Mouse (Mus musculus): Measurements from ENCODE around the gene Mob1a.

The Mob1a gene

DNA sequence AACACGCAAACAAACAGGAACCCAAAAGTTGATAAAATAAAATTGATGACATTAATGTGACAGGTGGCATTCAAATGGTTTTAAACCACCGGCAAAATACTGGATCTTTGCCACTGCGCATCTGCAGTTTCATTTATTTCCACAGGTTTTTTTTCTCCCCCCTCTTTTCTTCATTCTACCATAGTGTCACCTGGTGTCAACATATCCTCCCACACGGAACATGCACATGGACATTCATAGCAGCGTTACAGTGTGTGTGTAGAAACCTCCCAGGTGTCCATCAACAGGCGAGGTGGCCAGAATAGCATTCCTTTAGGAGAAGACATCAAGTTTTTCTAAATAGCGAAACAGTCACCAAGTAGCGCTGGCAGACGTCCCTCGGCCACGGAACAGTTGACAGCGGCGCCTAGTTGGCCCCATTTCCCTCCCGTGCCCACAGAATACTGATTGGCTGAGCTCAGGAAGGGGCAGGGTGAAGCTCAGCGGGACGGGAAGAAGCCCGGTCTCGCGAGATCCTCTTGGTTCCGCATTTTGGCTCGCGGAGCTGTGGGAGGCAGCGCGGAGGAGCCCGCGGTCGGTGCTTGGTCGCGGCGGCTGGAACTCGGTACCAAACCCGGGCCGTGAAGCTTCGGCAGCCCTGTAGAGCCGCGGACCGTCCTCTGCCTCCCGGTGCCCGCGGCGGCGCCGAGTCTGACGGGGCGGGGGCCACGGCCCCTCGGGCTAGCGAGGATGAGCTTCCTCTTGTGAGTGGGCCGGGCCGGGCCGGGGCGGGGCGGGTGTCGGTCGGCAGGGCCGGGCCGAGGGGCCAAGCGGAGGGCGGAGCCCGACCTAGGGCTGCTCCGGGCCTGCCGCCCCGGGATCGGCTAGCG, at the start of gene Mob1a, which contains the start of gene Mthfd2:
Gene Mob1a, plus strand, starts transcription at position 492 of the 869 bp plus-strand sequence.
Gene Mthfd2, minus strand, starts transcription at position 384 of the 869 bp plus-strand sequence.
- peak; percentile 92 to 95 for DNase-seq (ENCODE audit: low spot score in 2 of 2)

DNA sequence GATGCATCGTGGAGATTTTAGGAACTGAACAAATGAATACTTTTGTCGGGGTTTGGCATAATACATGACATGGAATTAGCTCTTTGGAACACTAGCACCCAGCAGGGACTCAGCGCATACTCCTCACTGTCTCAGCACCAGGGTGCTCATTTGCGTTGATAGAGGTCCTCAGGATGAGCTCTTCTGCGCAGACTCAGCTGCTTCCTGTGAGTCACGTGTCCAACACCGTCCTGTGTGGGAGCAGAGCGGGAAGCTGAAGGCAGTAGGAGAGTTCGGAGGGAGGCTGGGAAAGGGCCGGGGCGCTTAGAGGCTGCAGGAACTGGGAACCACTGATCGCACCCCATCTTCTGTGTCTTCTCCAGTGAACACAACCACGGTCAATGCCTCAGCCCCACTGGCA, 48.7 kb upstream of the Mob1a start:
- no peak for DNase-seq (ENCODE audit: low spot score in 2 of 2)

DNA sequence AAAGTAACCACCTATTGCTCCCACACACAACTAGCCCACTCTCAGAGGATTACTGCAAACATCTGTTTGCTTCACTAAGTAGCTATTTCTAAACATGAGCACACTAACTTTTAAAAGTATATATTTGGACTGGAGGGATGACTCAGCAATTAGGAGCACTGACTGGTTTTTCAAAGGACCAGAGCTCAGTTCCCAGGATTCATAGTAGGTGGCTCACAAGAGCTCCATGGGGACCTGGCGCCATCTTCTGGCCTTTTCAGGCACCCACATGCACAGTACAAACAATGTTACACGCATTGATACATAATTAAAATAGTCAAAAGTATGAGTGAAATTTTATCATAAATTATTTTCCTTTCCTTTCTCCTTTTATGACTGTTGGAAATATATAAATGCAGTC, 46.9 kb upstream of the Mob1a start:
- DNase-seq (ENCODE audit: low spot score in 2 of 2): no peak

DNA sequence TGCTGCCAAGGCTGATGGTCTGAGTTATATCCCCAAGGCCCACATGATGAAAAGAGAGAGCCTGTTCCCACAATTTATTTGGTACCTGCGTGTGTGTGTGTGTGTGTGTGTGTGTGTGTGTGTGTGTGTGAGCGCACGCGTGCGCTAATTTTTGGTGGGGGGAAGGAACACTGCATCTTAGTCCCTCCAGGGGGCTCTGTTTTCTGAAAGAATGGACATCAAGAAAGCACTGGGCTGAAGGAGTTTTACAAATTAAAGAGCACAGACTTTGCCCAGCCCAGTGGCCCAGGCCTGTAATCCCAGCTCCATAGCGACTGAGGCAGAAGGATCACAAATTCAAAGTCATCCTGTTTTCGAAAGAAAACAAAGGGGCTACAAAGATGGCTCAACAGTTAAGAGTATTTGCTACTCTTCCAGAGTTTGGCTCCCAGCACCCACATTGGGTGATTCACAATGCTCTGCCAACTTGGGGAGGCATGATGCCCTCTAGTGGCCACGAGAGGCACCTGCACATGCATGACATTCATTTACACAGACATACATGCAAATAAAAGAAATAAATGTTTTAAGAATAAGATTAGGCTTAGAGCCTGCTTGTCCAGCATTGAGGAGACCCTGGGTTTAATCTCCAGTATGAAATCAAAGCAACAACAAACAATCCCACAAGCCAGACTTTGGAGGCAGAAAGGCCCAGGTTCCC, 45.4 kb upstream of the Mob1a start:
- DNase-seq (ENCODE audit: low spot score in 2 of 2): no peak

DNA sequence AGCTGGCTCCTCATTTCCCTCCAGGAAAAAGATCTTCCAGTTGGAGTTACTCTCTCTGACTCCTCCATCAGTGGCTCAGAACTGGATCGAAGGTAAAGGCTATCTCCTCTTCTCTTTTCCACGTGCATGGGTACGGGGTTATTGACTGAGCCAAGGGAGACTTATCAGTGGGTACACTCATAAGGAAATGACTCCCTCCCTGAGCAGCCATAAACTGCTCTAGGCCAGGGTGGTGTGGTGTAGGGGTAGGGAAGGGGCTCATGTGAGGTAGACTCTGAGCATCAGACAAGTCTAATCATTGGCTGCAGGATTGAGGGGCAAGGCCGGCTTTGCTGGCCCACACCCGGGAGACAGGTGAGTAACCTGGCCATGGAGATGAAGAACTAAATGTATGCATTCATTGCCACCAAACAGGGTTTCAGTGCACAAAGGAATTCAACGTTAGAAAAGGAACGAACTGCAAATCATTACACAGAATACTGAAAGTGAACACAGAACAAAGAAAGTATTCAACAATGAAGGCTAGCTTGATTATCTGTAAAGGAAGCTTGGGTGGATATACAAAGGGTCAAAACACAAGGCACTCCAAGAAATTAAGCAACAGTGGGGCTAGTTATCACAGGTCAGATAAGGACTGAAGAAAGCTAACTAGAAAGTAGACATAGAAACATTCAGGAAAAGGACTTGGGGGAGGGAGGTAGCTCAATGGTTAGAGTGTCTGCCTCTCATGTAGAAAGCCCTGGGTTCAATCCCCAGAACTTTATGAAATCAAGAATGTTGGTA, 25.2 kb upstream of the Mob1a start:
- DNase-seq (ENCODE audit: low spot score in 2 of 2): no peak

DNA sequence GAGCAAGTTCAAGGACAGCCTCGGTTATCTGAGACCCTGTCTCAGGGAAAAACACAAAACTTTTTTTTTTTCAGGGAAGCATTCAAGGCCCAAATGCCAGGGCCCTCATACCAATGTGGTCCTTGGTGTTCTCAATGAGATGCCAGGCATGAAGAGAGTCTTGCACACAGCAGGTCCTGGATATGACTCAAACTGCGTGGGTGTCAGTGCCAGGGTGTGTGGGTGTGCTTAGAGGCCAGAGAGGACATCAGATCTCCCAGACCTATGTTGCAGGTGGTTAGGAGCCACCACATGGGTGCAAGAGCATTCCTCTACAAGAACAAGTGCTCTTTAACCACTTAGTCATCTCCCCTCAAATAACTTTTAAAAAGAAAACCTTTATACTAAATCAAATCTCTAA, 24.5 kb upstream of the Mob1a start:
- DNase-seq (ENCODE audit: low spot score in 2 of 2): no peak

DNA sequence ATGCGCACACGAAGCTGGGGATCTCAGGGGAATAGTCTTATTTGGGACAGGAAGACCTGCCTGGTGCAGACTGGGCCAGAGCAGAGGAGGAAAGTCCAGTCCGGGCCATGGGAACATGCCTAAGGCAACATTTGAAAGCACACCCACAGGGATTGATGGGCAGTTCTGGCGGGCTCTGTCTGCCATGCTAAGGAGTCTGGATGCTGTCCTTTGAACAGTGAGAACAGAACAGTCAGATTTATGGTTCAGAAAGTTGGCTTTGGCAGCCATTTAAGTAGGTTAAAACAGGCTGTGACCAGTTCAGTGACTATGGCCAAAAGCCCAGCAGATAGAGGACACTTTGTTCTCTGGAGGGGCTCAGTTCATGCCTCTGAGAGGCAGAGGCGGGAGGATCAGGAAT, 23.6 kb upstream of the Mob1a start:
- no peak for DNase-seq (ENCODE audit: low spot score in 2 of 2)

DNA sequence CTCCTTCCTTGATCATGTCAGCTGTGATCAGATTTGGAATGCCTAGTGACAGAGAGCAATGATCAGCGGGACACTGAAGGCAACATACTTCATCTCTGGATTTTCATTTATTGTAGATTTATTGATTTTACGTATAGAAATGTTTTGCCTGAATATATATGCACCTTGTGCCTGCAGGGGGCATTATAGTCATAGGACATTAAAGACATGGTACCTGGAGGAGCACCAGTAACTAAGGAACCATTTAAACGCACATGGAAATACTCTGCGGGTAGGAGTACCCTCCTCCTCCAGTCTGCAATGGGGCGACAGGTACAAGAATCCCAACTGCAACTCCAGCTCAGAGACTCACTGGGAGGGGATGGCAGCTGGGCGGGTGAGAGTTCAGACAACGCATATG, 16.8 kb upstream of the Mob1a start:
- no peak for DNase-seq (ENCODE audit: low spot score in 2 of 2)

DNA sequence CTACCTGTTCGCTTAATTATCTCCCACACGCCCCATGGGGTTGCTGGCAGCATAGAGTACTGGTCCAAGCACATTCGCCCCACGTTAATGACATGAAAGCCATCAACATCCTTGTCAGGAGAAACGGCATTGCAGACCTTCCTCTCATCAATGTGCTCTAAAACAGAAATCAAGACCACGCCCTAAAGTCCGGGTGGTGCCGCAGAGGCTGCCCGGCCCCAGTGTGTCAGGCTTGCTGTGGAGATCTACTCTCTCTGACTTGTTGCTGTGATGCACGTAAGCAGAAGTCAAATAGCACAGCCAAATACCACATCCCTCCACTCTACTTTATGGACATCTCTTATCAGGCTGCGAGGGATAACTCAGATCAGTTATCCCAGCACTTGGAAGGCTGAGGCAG, 14.6 kb upstream of the Mob1a start:
- DNase-seq (ENCODE audit: low spot score in 2 of 2): no peak

DNA sequence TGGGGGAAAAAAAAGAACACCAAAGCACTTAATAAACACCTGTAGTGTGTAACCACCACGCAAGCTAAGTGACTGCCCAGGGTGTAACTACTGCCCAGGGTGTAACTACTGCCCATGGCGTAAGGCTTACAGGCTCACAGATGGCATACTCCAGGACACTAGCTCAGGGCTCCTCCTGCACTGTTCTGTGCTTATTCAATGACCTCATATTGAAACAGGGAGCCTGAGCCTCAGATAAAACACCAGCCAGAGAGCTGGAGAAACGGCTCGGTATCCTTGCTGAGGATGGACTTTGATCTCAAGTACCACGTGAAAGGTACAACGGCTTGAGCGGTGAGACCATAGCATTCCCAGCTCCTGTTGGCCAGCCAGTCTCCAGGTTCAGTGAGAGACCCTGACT, 13.8 kb upstream of the Mob1a start:
- DNase-seq (ENCODE audit: low spot score in 2 of 2): no peak

DNA sequence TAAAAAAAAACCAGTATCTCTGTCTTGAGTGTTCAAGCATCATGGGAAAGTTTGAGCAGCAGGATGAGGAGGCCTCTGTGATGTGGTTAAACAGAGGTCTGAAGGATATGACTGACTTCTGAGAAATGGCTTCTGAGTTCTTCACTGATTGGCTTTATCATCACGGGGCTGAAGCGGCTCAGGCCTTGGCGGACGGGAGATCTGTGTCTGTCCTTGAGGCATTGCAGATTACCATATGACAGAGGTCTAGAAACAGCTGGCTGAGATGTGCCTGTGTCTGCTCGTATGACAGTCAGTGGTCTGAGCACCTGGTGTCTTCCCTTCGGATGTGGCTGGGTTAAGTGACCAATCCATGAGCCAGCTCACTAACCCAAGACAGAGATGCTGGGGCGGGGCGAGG, 13.3 kb upstream of the Mob1a start:
- DNase-seq (ENCODE audit: low spot score in 2 of 2): no peak

DNA sequence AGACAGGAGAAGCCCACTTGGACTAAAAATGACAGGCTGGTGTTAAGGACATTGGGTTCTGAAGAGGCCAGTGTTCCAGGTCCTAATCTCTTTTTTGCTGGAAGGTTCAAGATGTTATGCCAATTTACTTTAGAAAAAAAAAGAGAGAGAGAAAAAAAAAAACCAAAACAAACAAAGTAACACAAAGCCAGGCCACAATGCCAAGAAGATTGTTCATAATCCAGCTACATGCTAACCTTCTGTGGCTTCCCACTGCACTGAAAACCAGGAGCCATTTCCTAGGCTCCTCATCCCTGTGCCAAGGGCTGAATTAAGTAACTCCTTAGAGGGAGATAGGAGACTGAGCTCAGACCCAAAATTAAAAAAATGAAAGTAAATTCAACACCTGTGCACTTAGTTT, 10.5 kb upstream of the Mob1a start:
- no peak for DNase-seq (ENCODE audit: low spot score in 2 of 2)

DNA sequence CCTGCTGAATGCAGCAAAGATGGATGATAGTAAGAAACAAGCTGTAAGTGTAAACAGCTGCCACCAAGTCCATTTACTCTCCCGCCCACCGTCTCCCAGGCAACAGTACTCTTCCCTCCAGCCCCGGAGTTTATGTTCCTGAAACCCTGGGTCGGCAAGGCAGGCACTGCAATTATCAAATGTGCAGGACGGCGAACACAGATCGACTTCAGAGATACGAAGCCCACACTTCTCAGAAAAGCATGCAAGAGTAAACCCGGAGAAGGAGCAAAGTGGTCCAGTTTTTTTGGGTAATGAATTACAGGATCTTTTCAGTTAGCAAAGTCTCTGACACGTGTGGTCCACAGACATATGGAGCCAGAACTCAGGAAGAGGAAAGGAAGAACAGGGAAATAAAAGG, 9.8 kb upstream of the Mob1a start:
- DNase-seq (ENCODE audit: low spot score in 2 of 2): peak; percentile 17 to 31

DNA sequence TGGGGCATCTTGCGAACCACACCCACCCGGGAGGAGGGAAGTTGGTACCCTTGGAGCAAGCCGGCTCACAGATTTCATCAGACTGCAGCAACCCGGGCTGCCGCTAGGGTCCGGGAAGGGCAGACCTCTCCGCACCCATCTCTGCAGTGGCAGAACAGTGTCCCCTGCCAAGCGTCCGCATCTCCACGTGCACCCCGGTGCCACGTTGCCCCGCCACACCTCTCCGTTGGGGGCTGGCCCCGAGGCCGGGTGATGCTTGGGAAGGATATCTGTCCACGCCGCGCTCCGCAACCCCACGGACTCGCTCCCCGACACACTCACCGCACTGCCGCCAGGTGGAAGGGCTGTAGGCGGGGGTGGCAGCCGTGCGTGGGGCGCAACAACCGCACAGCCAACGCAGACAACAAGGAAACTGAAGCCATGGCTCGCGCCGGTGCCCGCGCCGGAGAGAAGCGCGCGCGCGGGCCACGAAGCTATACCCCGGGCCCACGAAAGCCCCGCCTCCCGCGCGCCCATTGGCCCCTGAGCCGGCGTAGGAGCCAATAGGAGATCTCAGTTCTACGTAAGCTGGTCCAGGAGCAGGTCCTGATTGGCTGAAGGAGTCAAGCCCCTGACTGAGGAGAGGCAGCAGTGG, 8.6 kb upstream of the Mob1a start:
- peak; percentile 93 for DNase-seq (ENCODE audit: low spot score in 2 of 2)

DNA sequence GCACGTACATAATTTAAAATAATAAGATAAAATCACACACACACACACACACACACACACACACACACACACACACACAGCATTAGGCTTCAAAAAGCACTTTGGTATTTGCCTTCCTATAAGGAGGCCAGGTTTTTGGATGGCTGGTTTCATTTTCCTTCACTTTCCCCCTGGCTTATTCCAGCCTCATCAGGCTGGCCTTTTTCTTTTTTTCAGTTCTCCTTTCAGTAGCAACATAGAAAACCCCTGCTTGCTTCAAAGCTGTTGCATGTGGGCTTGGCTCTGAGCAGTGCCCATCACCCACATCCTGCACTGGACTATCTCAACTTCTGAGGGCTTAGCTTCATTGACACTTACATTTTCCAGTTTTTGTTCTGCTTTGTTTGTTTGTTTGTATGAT, 3.9 kb upstream of the Mob1a start:
- DNase-seq (ENCODE audit: low spot score in 2 of 2): no peak

DNA sequence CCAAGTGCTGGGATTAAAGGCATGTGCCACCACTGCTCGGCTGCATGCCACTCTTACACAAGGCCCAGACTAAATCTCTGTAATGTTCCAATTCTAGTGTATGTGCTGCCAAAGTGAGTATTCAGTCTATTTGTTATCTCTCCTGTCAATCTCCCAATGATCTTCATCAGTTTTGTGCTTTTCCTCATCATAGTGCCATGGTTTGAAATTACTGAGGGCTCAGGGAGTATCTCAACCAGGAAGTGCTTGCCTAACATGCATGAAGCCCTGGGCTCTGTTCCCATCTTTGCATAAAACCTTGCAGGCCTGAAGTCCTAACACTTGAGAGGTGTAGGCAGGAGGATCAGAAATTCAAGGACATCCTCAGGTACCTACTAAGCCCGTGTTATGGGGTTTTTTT, 3.0 kb upstream of the Mob1a start:
- no peak for DNase-seq (ENCODE audit: low spot score in 2 of 2)

DNA sequence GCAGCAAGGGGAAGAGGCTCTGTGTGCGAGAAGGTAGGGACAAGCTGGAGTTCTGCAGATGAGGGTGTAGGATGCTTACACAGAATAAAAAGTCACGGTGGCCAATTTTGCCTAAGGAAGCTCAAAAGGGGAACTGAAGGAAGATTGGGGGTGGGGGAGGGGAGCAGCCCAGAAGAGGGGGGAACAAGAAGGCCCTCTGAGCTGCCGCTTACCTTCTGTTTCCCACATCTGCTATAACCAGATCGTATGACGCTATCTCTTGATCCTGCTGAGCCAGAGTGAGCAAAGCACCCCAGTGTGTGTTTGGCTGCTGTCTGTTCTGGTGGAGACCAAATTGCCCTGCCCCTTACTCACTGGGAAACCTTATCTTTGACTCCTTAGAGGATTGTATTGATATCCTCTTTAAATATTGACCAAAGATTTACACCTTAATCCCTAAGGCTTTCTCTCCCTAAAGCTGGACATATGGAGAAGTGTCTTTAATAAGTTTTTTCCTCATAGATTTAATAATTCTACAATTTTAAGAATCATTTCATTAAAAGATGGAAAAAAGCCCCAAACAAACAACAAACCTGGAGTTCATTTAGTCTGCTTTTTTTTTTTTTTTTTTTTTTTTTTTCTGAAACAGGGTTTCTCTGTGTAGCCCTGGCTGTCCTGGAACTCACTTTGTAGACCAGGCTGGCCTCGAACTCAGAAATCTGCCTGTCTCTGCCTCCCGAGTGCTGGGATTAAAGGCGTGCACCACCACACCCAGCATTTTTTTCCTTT, 2.0 kb upstream of the Mob1a start:
- DNase-seq (ENCODE audit: low spot score in 2 of 2): no peak

DNA sequence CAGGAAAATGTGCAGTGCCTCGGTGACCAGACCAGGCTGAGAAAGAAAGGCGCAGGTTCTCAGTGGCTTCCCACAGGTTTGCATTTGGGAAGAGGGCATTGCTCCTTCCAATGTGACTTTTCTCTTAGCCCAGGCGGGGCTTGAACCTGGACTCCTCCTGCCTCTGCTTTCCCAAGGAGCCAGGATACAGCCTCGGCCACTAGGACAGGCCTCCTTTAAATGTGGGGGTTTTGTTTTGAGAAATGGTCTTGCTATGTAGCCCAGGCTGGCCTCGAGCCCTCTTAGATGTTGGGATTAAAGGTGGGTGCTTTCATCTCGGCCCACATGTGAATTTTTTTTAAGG, 549 bp downstream of the Mob1a start:
- DNase-seq (ENCODE audit: low spot score in 2 of 2): no peak

DNA sequence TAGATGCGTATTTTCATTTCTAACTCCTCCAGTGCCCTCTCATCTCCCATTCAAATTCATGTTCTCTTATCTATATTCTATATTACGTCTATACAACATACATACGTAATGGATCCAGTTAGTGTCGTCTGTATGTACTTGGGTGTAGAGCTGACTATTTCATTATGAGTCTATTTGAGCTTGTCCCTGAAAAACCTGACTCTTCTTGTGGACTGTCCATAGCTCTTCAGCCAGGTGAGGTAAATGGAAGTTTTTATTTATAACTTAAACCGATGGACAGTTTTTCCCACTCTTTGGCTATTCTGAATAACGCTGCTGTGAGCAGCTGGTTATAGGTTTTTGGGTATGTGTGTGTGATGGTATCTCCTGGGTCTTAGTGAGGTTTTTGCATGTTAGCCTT, 945 bp downstream of the Mob1a start:
- no peak for DNase-seq (ENCODE audit: low spot score in 2 of 2)

DNA sequence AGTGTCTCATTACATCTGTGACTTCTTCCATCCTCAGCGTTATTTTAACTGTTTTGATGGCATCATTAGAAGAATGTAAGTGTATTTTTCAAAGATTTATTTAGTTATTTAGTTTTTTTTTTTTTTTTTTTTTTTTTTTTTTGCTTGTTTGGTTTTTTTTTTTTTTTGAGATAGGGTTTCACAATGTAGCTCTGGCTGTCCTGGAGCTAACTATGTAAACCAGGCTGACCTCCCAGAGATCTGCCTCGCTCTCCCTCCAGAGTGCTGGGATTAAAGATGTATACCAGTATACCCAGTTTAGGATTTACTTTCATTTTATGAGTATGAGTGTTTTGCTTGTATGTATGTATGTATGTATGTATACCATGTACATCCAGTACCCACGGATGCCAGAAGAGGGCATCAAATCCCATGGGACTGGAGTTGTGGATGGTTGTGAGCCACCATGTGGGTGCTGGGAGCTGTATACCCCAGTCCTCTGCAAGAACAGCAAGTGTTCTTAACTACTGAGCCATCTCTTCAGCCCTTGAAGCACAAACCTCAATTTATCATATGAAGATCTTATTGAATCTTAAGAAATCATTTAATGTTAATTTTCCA, 1.9 kb downstream of the Mob1a start:
- DNase-seq (ENCODE audit: low spot score in 2 of 2): no peak

DNA sequence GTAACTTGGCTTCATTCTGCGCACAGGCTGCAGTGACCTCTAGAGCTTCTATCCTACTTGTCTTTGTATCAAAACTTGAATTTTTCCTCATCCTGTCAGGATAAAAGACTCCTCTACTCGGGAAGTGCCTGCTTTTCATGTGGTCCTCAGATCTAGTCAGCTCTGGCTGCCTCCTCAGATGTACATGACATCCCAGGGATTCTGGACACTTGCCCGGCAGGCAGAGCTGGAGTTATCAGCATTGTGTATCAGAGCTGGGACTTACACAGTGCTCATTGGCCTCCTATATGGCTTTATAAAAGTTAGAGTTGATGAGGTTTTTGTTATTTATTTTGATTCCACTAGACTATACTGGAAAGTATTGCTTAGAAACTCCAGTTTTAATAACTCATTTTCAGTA, 15.6 kb downstream of the Mob1a start:
- no peak for DNase-seq (ENCODE audit: low spot score in 2 of 2)
